Comparison of ENCODE assay signal across 18 mouse cellular contexts in genomic region chr2:148599498-148599897, GRCm38 (mm10).
DNase-seq lines count a peak whose midpoint lies in the region; ATAC-seq and TF ChIP-seq lines count a peak whose summit lies in the region.
"Had no signal": no experiment of that assay in that cellular context is flagged by ENCODE, and none has a peak within 500 bp of the region (broad histone marks: within the 10 kb centered on the region; RNA-seq: fewer than 3 reads in every experiment).

No protein-coding gene starts in this region.

- no peaks in the 10 kb centered on the region for H3K36me3 ChIP-seq in kidney, postnatal 0 days (ENCODE audit: insufficient read depth, low read length)
- H3K36me3 ChIP-seq: limb, embryonic 13.5 days; midbrain, embryonic 10.5 days had no signal

- no peak overlapping the region for H3K4me3 ChIP-seq in kidney, postnatal 0 days (replicated peaks; ENCODE audit: low read depth, low read length)
- H3K4me3 ChIP-seq: erythroblast, embryonic 14.5 days; limb, embryonic 13.5 days; midbrain, embryonic 10.5 days had no signal

- POLR2A ChIA-PET in Patski (lab: Charles Lee) = no interaction called here

- in situ Hi-C loops in Patski (cut with MboI; ENCODE audit: low pct_unique_long_range_greater_than_20kb) = loop anchor here (25.0 kb wide), 1 partner anchor 787 kb away; no protein-coding TSS in a partner anchor

- H3K4me1 ChIP-seq in kidney, postnatal 0 days (replicated peaks; ENCODE audit: insufficient read depth, low read length) = no peaks in the 10 kb centered on the region
- H3K4me1 ChIP-seq: limb, embryonic 13.5 days; midbrain, embryonic 10.5 days had no signal

- ATAC-seq in kidney, postnatal 0 days (replicated peaks; ENCODE audit: low FRiP score, low read depth) = no peak
- peak; percentile 29 for ATAC-seq in Patski

- H3K27me3 ChIP-seq in kidney, postnatal 0 days (ENCODE audit: insufficient read depth, low read length) = no peaks in the 10 kb centered on the region
- H3K27me3 ChIP-seq in Patski = no peaks in the 10 kb centered on the region
- H3K27me3 ChIP-seq: CH12.LX; limb, embryonic 13.5 days had no signal

- DNase-seq in kidney, postnatal 0 days (ENCODE audit: low spot score) = peak; percentile 62
- no peak for DNase-seq in kidney, adult 8-10 months
- DNase-seq in 3T3-L1 (ENCODE audit: low read depth, low spot score) (peak; percentile 62), Patski (ENCODE audit: low read depth, low spot score) (no peak)
- peak; percentile 57 to 64 for DNase-seq in layer of hippocampus, adult 8-10 months (ENCODE audit: low spot score in 2 of 2)
- DNase-seq in gastrocnemius, postnatal 10 days = no peak
- no peak for DNase-seq in cerebellum, postnatal 14 days
- no peak for DNase-seq in kidney, adult 18-20 months
- DNase-seq: adrenal gland, postnatal 25 days; cerebellum, adult 2 months; embryo, embryonic 11 days; gastrocnemius, postnatal 36 days; kidney, postnatal 36 days; lung, adult 2 months had no signal

- H3K27ac ChIP-seq in kidney, postnatal 0 days = no peak overlapping the region
- H3K27ac ChIP-seq: limb, embryonic 13.5 days; midbrain, embryonic 10.5 days had no signal

- no peaks in the 10 kb centered on the region for H3K9me3 ChIP-seq in kidney, postnatal 0 days (replicated peaks; ENCODE audit: low read length)
- H3K9me3 ChIP-seq: limb, embryonic 13.5 days; midbrain, embryonic 10.5 days had no signal

- TF ChIP-seq CTCF in kidney, postnatal 0 days (IDR thresholded peaks at IDR 0.05; ENCODE audit: low read depth) = no peak
- no peak for TF ChIP-seq CTCF in Patski (IDR thresholded peaks at IDR 0.05)

- CTCF ChIA-PET in Patski (lab: Charles Lee) = interaction anchor here (1.1 kb wide), 1 partner anchor 486 kb away, joined by 3 read pairs; no protein-coding TSS in a partner anchor

- H3K9ac ChIP-seq in kidney, postnatal 0 days (ENCODE audit: low read depth, low read length) = no peak overlapping the region
- H3K9ac ChIP-seq: limb, embryonic 13.5 days had no signal

- no peak overlapping the region for H3K4me2 ChIP-seq in kidney, postnatal 0 days (ENCODE audit: low read length)
- H3K4me2 ChIP-seq: limb, embryonic 13.5 days had no signal

Comparison
In these comparisons a context has a peak if more than half of its experiments do, and no peak if none do; other contexts are left out.
1. DNase-seq: peak in kidney, postnatal 0 days (single experiment), 3T3-L1 (single experiment) and layer of hippocampus, adult 8-10 months (2 of 2); none in kidney, adult 8-10 months (0 of 2), Patski (single experiment), gastrocnemius, postnatal 10 days (single experiment), cerebellum, postnatal 14 days (0 of 2) and kidney, adult 18-20 months (single experiment).